Mouse (Mus musculus): ENCODE data around the gene Gal. TPM values are rescaled to one million over a fixed set of nuclear protein-coding genes. Genes with fewer than 3 reads are reported as not detected.

Gal gene
- polyA plus RNA-seq, 1 experiment from 2014 or later: 33.2 TPM

DNA sequence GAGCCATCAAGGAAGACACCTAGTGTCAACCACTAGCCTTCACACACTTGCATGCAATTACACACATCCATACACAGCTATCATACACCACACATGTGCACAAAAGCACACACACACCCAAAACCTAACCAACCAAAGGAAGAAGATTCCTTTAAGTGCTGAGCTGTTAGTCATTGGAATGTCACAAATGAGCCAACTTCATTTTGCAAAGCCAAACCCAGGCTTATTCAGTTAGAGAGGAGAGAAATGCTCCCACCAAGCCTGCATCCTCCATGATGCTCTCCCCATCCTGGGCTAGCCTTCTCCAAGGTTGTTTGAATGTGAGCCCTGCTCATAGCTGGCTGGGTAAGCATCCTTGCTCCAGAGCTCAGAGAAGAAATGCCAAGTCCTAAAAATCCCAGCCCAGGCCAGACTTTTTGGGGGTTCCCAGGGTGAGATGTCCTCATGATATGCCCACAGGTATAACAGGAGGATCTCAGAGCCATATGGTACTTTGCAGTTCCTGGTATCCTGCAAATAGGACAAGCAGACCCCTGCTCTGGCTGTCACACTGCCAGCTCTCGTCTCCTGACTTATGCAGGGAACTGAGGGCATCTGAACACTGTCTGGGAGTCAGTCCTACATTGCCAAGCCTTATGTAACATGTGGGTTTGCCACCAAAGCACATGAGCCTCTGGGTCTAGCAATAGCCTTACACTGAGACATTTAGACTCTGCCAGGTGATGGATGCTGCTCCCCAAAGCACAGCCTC, 8.6 kb downstream of the Gal start:
- no peak overlapping the region for H3K4me3 ChIP-seq
- no peak overlapping the region for H3K4me2 ChIP-seq
- no peaks in the 10 kb centered on the region for H3K4me1 ChIP-seq (replicated peaks)
- WGBS: 61% methylated on average over 1 of the region's 1 CpGs
- H3K9me3 ChIP-seq: 0 out of 2 replicates have a peak, but pooled peaks cover 5% of the 10 kb centered on the region
- no peak overlapping the region for H3K9ac ChIP-seq
- no peak for ATAC-seq (ENCODE audit: low FRiP score)
- no peaks in the 10 kb centered on the region for H3K36me3 ChIP-seq
- peaks cover 10% of the 10 kb centered on the region; the same call in 1 of the 2 replicates for H3K27me3 ChIP-seq
- no peak overlapping the region for H3K27ac ChIP-seq

DNA sequence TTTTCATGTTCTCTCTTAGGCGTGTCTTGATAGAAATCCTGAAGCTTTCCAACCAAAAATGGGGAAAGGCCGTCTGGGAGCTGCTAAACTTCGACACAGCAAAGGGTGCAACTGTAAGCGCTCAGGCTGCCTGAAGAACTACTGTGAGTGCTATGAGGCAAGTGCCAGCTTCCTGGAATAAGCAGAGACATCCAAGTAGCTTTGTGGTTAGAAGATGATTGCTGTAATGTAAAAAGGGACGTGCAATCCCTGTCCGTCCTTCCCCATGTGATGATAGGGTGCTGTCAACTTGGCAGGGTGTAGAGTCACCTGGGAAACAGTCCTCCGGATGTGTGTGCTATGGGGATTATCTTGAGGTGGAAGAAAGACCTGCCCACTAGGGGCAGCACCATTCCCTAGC, 10.3 kb downstream of the Gal start:
- Histone ChIP-seq H3K4me1 (replicated peaks) (no peaks in the 10 kb centered on the region), H3K9me3 (0 out of 2 replicates have a peak, but pooled peaks cover 5% of the 10 kb centered on the region), H3K4me2 (no peak overlapping the region), H3K36me3 (no peaks in the 10 kb centered on the region), H3K27ac (no peak overlapping the region), H3K4me3 (no peak overlapping the region), H3K27me3 (peaks cover 4% of the 10 kb centered on the region; the same call in 1 of the 2 replicates), H3K9ac (no peak overlapping the region)
- no peak for ATAC-seq (ENCODE audit: low FRiP score)
- 87% methylated on average over 7 of the region's 7 CpGs for WGBS

GRCm38 (mm10) chr19:3402390-3402789, 12.0 kb downstream of the Gal start:
- no peak overlapping the region for H3K9ac ChIP-seq
- H3K4me1 ChIP-seq (replicated peaks): no peaks in the 10 kb centered on the region
- H3K27ac ChIP-seq: no peak overlapping the region
- no peak overlapping the region for H3K4me2 ChIP-seq
- no peak overlapping the region for H3K4me3 ChIP-seq
- no peaks in the 10 kb centered on the region for H3K36me3 ChIP-seq
- 0 out of 2 replicates have a peak, but pooled peaks cover 3% of the 10 kb centered on the region for H3K27me3 ChIP-seq
- ATAC-seq (ENCODE audit: low FRiP score): no peak
- WGBS: 80% methylated on average over 6 of the region's 6 CpGs
- 0 out of 2 replicates have a peak, but pooled peaks cover 5% of the 10 kb centered on the region for H3K9me3 ChIP-seq

- no peak overlapping the region for H3K4me3 ChIP-seq
- no peaks in the 10 kb centered on the region for H3K4me1 ChIP-seq (replicated peaks)
- no peaks in the 10 kb centered on the region for H3K36me3 ChIP-seq
- no peak for ATAC-seq (ENCODE audit: low FRiP score)
- no peak overlapping the region for H3K9ac ChIP-seq
- 47% methylated on average over 7 of the region's 7 CpGs for WGBS
- H3K4me2 ChIP-seq: no peak overlapping the region
- 0 out of 2 replicates have a peak, but pooled peaks cover 5% of the 10 kb centered on the region for H3K9me3 ChIP-seq
- H3K27ac ChIP-seq: no peak overlapping the region
- H3K27me3 ChIP-seq: 0 out of 2 replicates have a peak, but pooled peaks cover 3% of the 10 kb centered on the region
Observed at GRCm38 (mm10) chr19:3401943-3402342, 12.4 kb downstream of the Gal start.

DNA sequence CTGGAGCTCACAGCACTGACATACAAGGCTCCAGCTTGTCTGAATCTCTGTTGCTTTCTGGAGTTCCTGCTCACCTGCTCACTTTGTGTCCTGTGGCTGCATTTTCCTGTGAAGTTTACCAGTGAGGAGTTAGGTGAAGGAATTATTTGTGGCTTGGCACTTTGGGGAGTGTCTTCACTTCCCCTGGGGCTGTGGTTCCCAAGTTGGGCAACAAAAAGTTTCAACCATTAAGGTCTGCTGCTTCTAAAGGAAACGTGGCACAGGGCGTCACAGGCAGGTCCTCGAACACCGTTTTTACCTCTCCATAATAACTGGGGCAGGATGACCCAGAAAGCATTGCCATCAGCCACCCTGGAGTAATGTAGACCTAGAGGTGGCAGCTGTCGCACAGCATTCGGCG, 12.8 kb downstream of the Gal start:
- Histone ChIP-seq H3K9ac (no peak overlapping the region), H3K4me2 (no peak overlapping the region), H3K4me1 (replicated peaks) (no peaks in the 10 kb centered on the region), H3K36me3 (no peaks in the 10 kb centered on the region), H3K4me3 (no peak overlapping the region), H3K27ac (no peak overlapping the region), H3K9me3 (0 out of 2 replicates have a peak, but pooled peaks cover 5% of the 10 kb centered on the region), H3K27me3 (0 out of 2 replicates have a peak, but pooled peaks cover 3% of the 10 kb centered on the region)
- WGBS: 89% methylated on average over 7 of the region's 7 CpGs
- ATAC-seq (ENCODE audit: low FRiP score): no peak

DNA sequence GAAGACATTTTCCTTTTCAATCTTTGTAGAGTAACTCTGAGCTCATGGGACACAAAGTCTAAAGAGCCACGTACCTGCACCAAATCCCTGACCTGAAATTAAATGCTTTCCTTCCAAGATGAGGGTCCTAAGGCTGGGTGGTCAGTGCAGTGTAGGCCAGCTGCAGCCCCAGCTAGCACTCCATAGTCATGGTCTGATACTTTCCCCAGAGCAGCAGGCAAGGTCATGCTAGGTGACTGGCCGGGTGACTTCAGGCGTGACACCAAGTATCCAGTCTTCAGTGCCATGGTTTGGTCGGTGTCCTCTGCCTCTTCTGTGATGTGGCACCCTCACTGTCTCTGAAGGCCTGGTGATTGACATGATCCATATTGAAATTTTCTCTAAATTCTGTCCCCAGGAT, 14.3 kb downstream of the Gal start:
- Histone ChIP-seq H3K36me3 (no peaks in the 10 kb centered on the region), H3K27me3 (0 out of 2 replicates have a peak, but pooled peaks cover 3% of the 10 kb centered on the region), H3K9me3 (0 out of 2 replicates have a peak, but pooled peaks cover 5% of the 10 kb centered on the region), H3K27ac (no peak overlapping the region), H3K4me1 (replicated peaks) (no peaks in the 10 kb centered on the region), H3K4me2 (no peak overlapping the region), H3K9ac (no peak overlapping the region), H3K4me3 (no peak overlapping the region)
- no peak for ATAC-seq (ENCODE audit: low FRiP score)
- 93% methylated on average over 4 of the region's 4 CpGs for WGBS

GRCm38 (mm10) chr19:3394216-3394615, 20.1 kb downstream of the Gal start:
- Histone ChIP-seq H3K4me2 (no peak overlapping the region), H3K27me3 (0 out of 2 replicates have a peak, but pooled peaks cover 12% of the 10 kb centered on the region), H3K9me3 (0 out of 2 replicates have a peak, but pooled peaks cover 3% of the 10 kb centered on the region), H3K27ac (no peak overlapping the region), H3K4me1 (replicated peaks) (peaks cover 2% of the 10 kb centered on the region), H3K4me3 (no peak overlapping the region), H3K36me3 (no peaks in the 10 kb centered on the region), H3K9ac (no peak overlapping the region)
- WGBS: 86% methylated on average over 3 of the region's 3 CpGs
- ATAC-seq (ENCODE audit: low FRiP score): no peak

- no peaks in the 10 kb centered on the region for H3K36me3 ChIP-seq
- 0 out of 2 replicates have a peak, but pooled peaks cover 3% of the 10 kb centered on the region for H3K9me3 ChIP-seq
- H3K4me3 ChIP-seq: no peak overlapping the region
- WGBS: 93% methylated on average over 1 of the region's 1 CpGs
- ATAC-seq (ENCODE audit: low FRiP score): no peak
- no peak overlapping the region for H3K4me2 ChIP-seq
- no peak overlapping the region for H3K9ac ChIP-seq
- peaks cover 8% of the 10 kb centered on the region for H3K4me1 ChIP-seq (replicated peaks)
- H3K27me3 ChIP-seq: 0 out of 2 replicates have a peak, but pooled peaks cover 16% of the 10 kb centered on the region
- H3K27ac ChIP-seq: no peak overlapping the region
Observed at GRCm38 (mm10) chr19:3392384-3392783, 22.0 kb downstream of the Gal start.

- H3K4me3 ChIP-seq: peak overlapping the region; percentile 49
- peak; percentile 92 for ATAC-seq (ENCODE audit: low FRiP score)
- H3K27ac ChIP-seq: peak overlapping the region; percentile 30; the same call in 1 of the 2 replicates
- peak overlapping the region; percentile 78 for H3K4me2 ChIP-seq
- H3K4me1 ChIP-seq (replicated peaks): peaks cover 8% of the 10 kb centered on the region
- peak overlapping the region; percentile 71 for H3K9ac ChIP-seq
- 0 out of 2 replicates have a peak, but pooled peaks cover 3% of the 10 kb centered on the region for H3K36me3 ChIP-seq
- 0 out of 2 replicates have a peak, but pooled peaks cover 3% of the 10 kb centered on the region for H3K9me3 ChIP-seq
- WGBS: 1% methylated on average over 31 of the region's 43 CpGs
- H3K27me3 ChIP-seq: 0 out of 2 replicates have a peak, but pooled peaks cover 22% of the 10 kb centered on the region
Observed at GRCm38 (mm10) chr19:3389089-3389488, 25.3 kb downstream of the Gal start.

- Histone ChIP-seq H3K27me3 (0 out of 2 replicates have a peak, but pooled peaks cover 22% of the 10 kb centered on the region), H3K4me3 (peak within 1 kb of the TSS; percentile 49), H3K36me3 (0 out of 2 replicates have a peak, but pooled peaks cover 6% of the 10 kb centered on the region), H3K9me3 (0 out of 2 replicates have a peak, but pooled peaks cover 3% of the 10 kb centered on the region), H3K9ac (peak within 1 kb of the TSS; percentile 71), H3K27ac (peak within 1 kb of the TSS; percentile 30; the same call in 1 of the 2 replicates), H3K4me1 (replicated peaks) (peaks cover 8% of the 10 kb centered on the region; the same call in 1 of the 2 replicates), H3K4me2 (peak within 1 kb of the TSS; percentile 78)
- 1% methylated on average over 33 of the region's 33 CpGs for WGBS
- ATAC-seq (ENCODE audit: low FRiP score): peak; percentile 91
Observed at GRCm38 (mm10) chr19:3388629-3389057, 25.7 kb downstream of the Gal start, which contains the start of gene Tesmin. Tesmin (plus strand) TSS chr19:3388857.

DNA sequence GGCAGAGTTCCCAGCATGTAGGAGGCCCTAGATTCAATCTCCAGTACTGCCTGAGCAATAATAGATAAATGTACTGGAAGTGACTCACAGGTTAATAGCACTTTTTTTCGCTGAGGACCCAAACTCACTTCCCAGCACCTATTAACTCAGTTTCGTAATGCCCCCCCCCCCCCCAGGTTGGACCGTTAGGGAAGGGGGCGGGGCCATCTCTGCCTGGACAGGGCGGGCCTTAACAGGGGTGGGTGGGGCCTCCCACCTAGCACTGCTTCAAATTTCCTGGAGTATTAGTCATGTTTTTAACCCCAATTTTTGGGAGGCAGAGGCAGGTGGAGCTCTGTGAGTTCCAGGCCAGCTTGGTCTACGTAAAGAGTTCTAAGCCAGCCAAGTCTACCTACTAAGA, 26.3 kb downstream of the Gal start:
- Histone ChIP-seq H3K9ac (no peak overlapping the region), H3K27me3 (0 out of 2 replicates have a peak, but pooled peaks cover 22% of the 10 kb centered on the region), H3K4me3 (no peak overlapping the region), H3K4me2 (no peak overlapping the region), H3K9me3 (0 out of 2 replicates have a peak, but pooled peaks cover 3% of the 10 kb centered on the region), H3K4me1 (replicated peaks) (peaks cover 8% of the 10 kb centered on the region; the same call in 1 of the 2 replicates), H3K36me3 (0 out of 2 replicates have a peak, but pooled peaks cover 6% of the 10 kb centered on the region), H3K27ac (no peak overlapping the region)
- WGBS: 69% methylated on average over 6 of the region's 6 CpGs
- peak; percentile 11; the same call in 1 of the 2 replicates for ATAC-seq (ENCODE audit: low FRiP score)

GRCm38 (mm10) chr19:3378614-3379013, 35.7 kb downstream of the Gal start:
- WGBS: 94% methylated on average over 3 of the region's 3 CpGs
- H3K4me1 ChIP-seq (replicated peaks): no peaks in the 10 kb centered on the region
- no peaks in the 10 kb centered on the region for H3K9me3 ChIP-seq
- H3K27me3 ChIP-seq: no peaks in the 10 kb centered on the region
- H3K27ac ChIP-seq: no peak overlapping the region
- H3K9ac ChIP-seq: no peak overlapping the region
- H3K4me2 ChIP-seq: no peak overlapping the region
- H3K36me3 ChIP-seq: 0 out of 2 replicates have a peak, but pooled peaks cover 4% of the 10 kb centered on the region
- no peak for ATAC-seq (ENCODE audit: low FRiP score)
- no peak overlapping the region for H3K4me3 ChIP-seq

All from hindbrain, embryonic 13.5 days (tissue).